Mouse (Mus musculus) limb, embryonic 11.5 days (tissue): ENCODE measurements around the gene Tpcn1. TPM values are rescaled to one million over a fixed set of nuclear protein-coding genes. Genes with fewer than 3 reads are reported as not detected.
A peak's percentile ranks its signal among the peaks of the same experiment; 100 is the strongest.

Experiments used
- ATAC-seq: fragments of 200-750 bp; cut with Nextera tagmentation; 2 replicates; pipeline ENCODE4 v1.8.0; 2017; ENCODE audit warnings: low read depth; ENCODE audit not compliant: insufficient number of reproducible peaks, low FRiP score, low TSS enrichment
- DNase-seq: peaks from one replicate; pipeline ENCODE4 v3.0.0-alpha.2; 2015; ENCODE audit warnings: low spot score
- H3K27ac ChIP-seq: fragments of 300-500 bp; sonication (generic); replicated peaks from 2 replicates; pipeline ENCODE4 v1.5.1; 2014; ENCODE audit warnings: low read depth, mild to moderate bottlenecking, low read length
- H3K27me3 ChIP-seq: fragments of 300-500 bp; sonication (generic); 2 replicates; pipeline ENCODE4 v1.6.1; 2014; ENCODE audit warnings: mild to moderate bottlenecking, low read length, mixed read lengths; ENCODE audit not compliant: control insufficient read depth, insufficient read depth
- H3K36me3 ChIP-seq: fragments of 300-500 bp; sonication (generic); 2 replicates; pipeline ENCODE4 v1.6.1; 2014; ENCODE audit warnings: mild to moderate bottlenecking, low read length, moderate library complexity, mixed read lengths; ENCODE audit not compliant: control insufficient read depth, insufficient read depth
- H3K4me1 ChIP-seq: fragments of 300-500 bp; sonication (generic); 2 replicates; pipeline ENCODE4 v1.6.1; 2014; ENCODE audit warnings: low read length, mixed read lengths; ENCODE audit not compliant: control insufficient read depth, insufficient read depth
- H3K4me2 ChIP-seq: fragments of 300-500 bp; sonication (generic); 2 replicates; pipeline ENCODE4 v1.6.1; 2014; ENCODE audit warnings: low read depth, mild to moderate bottlenecking, moderate library complexity; ENCODE audit not compliant: severe bottlenecking
- H3K4me3 ChIP-seq: fragments of 300-500 bp; sonication (generic); 2 replicates; pipeline ENCODE4 v1.5.1; 2014; ENCODE audit warnings: low read depth, low read length
- H3K9ac ChIP-seq: fragments of 300-500 bp; sonication (generic); 2 replicates; pipeline ENCODE4 v1.6.1; 2014; ENCODE audit warnings: mild to moderate bottlenecking, low read length
- H3K9me3 ChIP-seq: fragments of 300-500 bp; sonication (generic); 2 replicates; pipeline ENCODE4 v1.6.1; 2016; ENCODE audit warnings: low read length; ENCODE audit not compliant: control insufficient read depth
- WGBS: fragments of 180-500 bp; shearing (Covaris S2); extraction: QIAGEN DNeasy Blood & Tissue Kit; methylation state at CpG from one replicate; pipeline ENCODE4 v1.1.7; 2014; 5-methylcytosine and 5-hydroxymethylcytosine counted together
- polyA plus RNA-seq: library from polyadenylated mRNA; unstranded; fragments of >200 nt; fragmentation: Nextera tagmentation; extraction: Ambion mirVana; gene quantifications from 2 replicates; pipeline ENCODE4 v1.2.1, GENCODE M21; 2014

Tpcn1 gene
- polyA plus RNA-seq, 1 experiment from 2014 or later, result 13.9 TPM

GRCm38 (mm10) chr5:120514754-120515153, 73.7 kb downstream of the Tpcn1 start:
- Histone ChIP-seq H3K27ac (no peak overlapping the region), H3K4me2 (no peak overlapping the region), H3K36me3 (no peaks in the 10 kb centered on the region), H3K9ac (no peak overlapping the region), H3K4me1 (peaks cover 11% of the 10 kb centered on the region), H3K27me3 (no peaks in the 10 kb centered on the region), H3K4me3 (no peak overlapping the region), H3K9me3 (no peaks in the 10 kb centered on the region)
- DNase-seq (no peak), ATAC-seq (no peak)
- 34% methylated on average over 4 of the region's 4 CpGs for WGBS

GRCm38 (mm10) chr5:120514031-120514677, 74.3 kb downstream of the Tpcn1 start:
- Histone ChIP-seq H3K27me3 (no peaks in the 10 kb centered on the region), H3K4me2 (no peak overlapping the region), H3K4me1 (peaks cover 11% of the 10 kb centered on the region), H3K27ac (no peak overlapping the region), H3K9ac (no peak overlapping the region), H3K36me3 (no peaks in the 10 kb centered on the region), H3K4me3 (no peak overlapping the region), H3K9me3 (no peaks in the 10 kb centered on the region)
- ATAC-seq (no peak), DNase-seq (no peak)
- 69% methylated on average over 9 of the region's 9 CpGs for whole genome bisulfite sequencing

- Histone ChIP-seq H3K27ac (no peak overlapping the region), H3K9me3 (no peaks in the 10 kb centered on the region), H3K9ac (no peak overlapping the region), H3K4me1 (peaks cover 11% of the 10 kb centered on the region), H3K36me3 (no peaks in the 10 kb centered on the region), H3K27me3 (no peaks in the 10 kb centered on the region), H3K4me2 (no peak overlapping the region), H3K4me3 (no peak overlapping the region)
- DNase-seq (no peak), ATAC-seq (no peak)
- WGBS, result 40% methylated on average over 15 of the region's 15 CpGs
Observed at GRCm38 (mm10) chr5:120512911-120513555, 75.4 kb downstream of the Tpcn1 start.

GRCm38 (mm10) chr5:120511643-120512220, 76.7 kb downstream of the Tpcn1 start:
- no peak overlapping the region; the same call in 1 of the 2 replicates for H3K9ac ChIP-seq
- DNase-seq (no peak), ATAC-seq (no peak)
- H3K27ac ChIP-seq, result no peak overlapping the region
- H3K9me3 ChIP-seq, result no peaks in the 10 kb centered on the region
- H3K4me3 ChIP-seq, result peak overlapping the region; percentile 41
- H3K4me1 ChIP-seq, result peaks cover 11% of the 10 kb centered on the region
- WGBS, result 32% methylated on average over 14 of the region's 14 CpGs
- no peaks in the 10 kb centered on the region for H3K36me3 ChIP-seq
- H3K4me2 ChIP-seq, result peak overlapping the region; percentile 58
- H3K27me3 ChIP-seq, result no peaks in the 10 kb centered on the region

GRCm38 (mm10) chr5:120510982-120511642, 77.4 kb downstream of the Tpcn1 start, which contains the start of gene Slc8b1:
TSS of gene Slc8b1 (plus strand) at chr5:120511168.
- no peaks in the 10 kb centered on the region for H3K9me3 ChIP-seq
- DNase-seq (peak; percentile 96), ATAC-seq (peak; percentile 79)
- H3K36me3 ChIP-seq, result no peaks in the 10 kb centered on the region
- under 1% methylated on average over 36 of the region's 36 CpGs for WGBS
- peaks cover 11% of the 10 kb centered on the region for H3K4me1 ChIP-seq
- H3K4me2 ChIP-seq, result peak within 1 kb of the TSS; percentile 58
- H3K4me3 ChIP-seq, result peak within 1 kb of the TSS; percentile 41
- H3K27me3 ChIP-seq, result no peaks in the 10 kb centered on the region
- no peak within 1 kb of the TSS for H3K27ac ChIP-seq
- peak within 1 kb of the TSS; percentile 40 for H3K9ac ChIP-seq

GRCm38 (mm10) chr5:120507311-120507710, 81.2 kb downstream of the Tpcn1 start:
- no peak overlapping the region for H3K27ac ChIP-seq
- peaks cover 11% of the 10 kb centered on the region; the same call in 1 of the 2 replicates for H3K4me1 ChIP-seq
- H3K4me2 ChIP-seq, result no peak overlapping the region
- no peak overlapping the region for H3K9ac ChIP-seq
- ATAC-seq (no peak), DNase-seq (no peak)
- 68% methylated on average over 4 of the region's 4 CpGs for WGBS
- no peak overlapping the region for H3K4me3 ChIP-seq
- no peaks in the 10 kb centered on the region for H3K27me3 ChIP-seq
- no peaks in the 10 kb centered on the region for H3K9me3 ChIP-seq
- no peaks in the 10 kb centered on the region for H3K36me3 ChIP-seq

- H3K36me3 ChIP-seq, result no peaks in the 10 kb centered on the region
- no peak overlapping the region for H3K4me3 ChIP-seq
- H3K9ac ChIP-seq, result no peak overlapping the region
- DNase-seq (no peak), ATAC-seq (no peak)
- no peaks in the 10 kb centered on the region for H3K9me3 ChIP-seq
- WGBS, result 65% methylated on average over 9 of the region's 9 CpGs
- H3K27me3 ChIP-seq, result no peaks in the 10 kb centered on the region
- no peak overlapping the region for H3K27ac ChIP-seq
- H3K4me2 ChIP-seq, result no peak overlapping the region
- H3K4me1 ChIP-seq, result peaks cover 13% of the 10 kb centered on the region; the same call in 1 of the 2 replicates
Observed at GRCm38 (mm10) chr5:120506490-120506889, 82.0 kb downstream of the Tpcn1 start.

- no peak overlapping the region for H3K27ac ChIP-seq
Observed at GRCm38 (mm10) chr5:120505781-120506180, 82.7 kb downstream of the Tpcn1 start.

More at GRCm38 (mm10) chr5:120505781-120506180, 82.7 kb downstream of the Tpcn1 start:
- DNase-seq (no peak), ATAC-seq (no peak)
- no peaks in the 10 kb centered on the region for H3K36me3 ChIP-seq
- no peak overlapping the region for H3K4me2 ChIP-seq
- H3K4me3 ChIP-seq, result no peak overlapping the region
- WGBS, result 66% methylated on average over 9 of the region's 9 CpGs
- H3K27me3 ChIP-seq, result no peaks in the 10 kb centered on the region
- no peaks in the 10 kb centered on the region for H3K9me3 ChIP-seq
- H3K4me1 ChIP-seq, result peaks cover 12% of the 10 kb centered on the region; the same call in 1 of the 2 replicates
- H3K9ac ChIP-seq, result no peak overlapping the region
